Mouse (Mus musculus) lung, embryonic 14.5 days (tissue): ENCODE results near the gene Mrps11. TPM values are rescaled to one million over a fixed set of nuclear protein-coding genes. Genes with fewer than 3 reads are reported as not detected.

Experiments used
- ATAC-seq: fragments of 200-750 bp; cut with Nextera tagmentation; 2 replicates; pipeline ENCODE4 v1.8.0; 2017; ENCODE audit warnings: mild to moderate bottlenecking, moderate TSS enrichment, moderate library complexity; ENCODE audit not compliant: insufficient read depth
- DNase-seq: peaks from one replicate; pipeline ENCODE4 v3.0.0-alpha.2; 2015
- H3K27ac ChIP-seq: fragments of 300-500 bp; sonication (generic); 2 replicates; pipeline ENCODE4 v1.5.1; 2014; ENCODE audit warnings: low read depth, mild to moderate bottlenecking, moderate library complexity
- H3K27me3 ChIP-seq: fragments of 300-500 bp; sonication (generic); 2 replicates; pipeline ENCODE4 v1.6.1; 2014; ENCODE audit warnings: low read length, control low read depth; ENCODE audit not compliant: insufficient read depth
- H3K36me3 ChIP-seq: fragments of 300-500 bp; sonication (generic); 2 replicates; pipeline ENCODE4 v1.6.1; 2014; ENCODE audit warnings: control low read depth; ENCODE audit not compliant: insufficient read depth
- H3K4me1 ChIP-seq: fragments of 300-500 bp; sonication (generic); 2 replicates; pipeline ENCODE4 v1.6.1; 2014; ENCODE audit warnings: antibody characterized with exemption, control low read depth; ENCODE audit not compliant: insufficient read depth
- H3K4me2 ChIP-seq: fragments of 300-500 bp; sonication (generic); 2 replicates; pipeline ENCODE4 v1.6.1; 2014; ENCODE audit warnings: mild to moderate bottlenecking
- H3K4me3 ChIP-seq: fragments of 300-500 bp; sonication (generic); 2 replicates; pipeline ENCODE4 v1.5.1; 2014; ENCODE audit warnings: low read depth, low read length
- H3K9ac ChIP-seq: fragments of 300-500 bp; sonication (generic); 2 replicates; pipeline ENCODE4 v1.6.1; 2014
- H3K9me3 ChIP-seq: fragments of 300-500 bp; sonication (generic); 2 replicates; pipeline ENCODE4 v1.6.1; 2016; ENCODE audit warnings: low read depth, low read length, control low read depth
- CTCF ChIP-seq: IDR thresholded peaks from 2 replicates; pipeline ENCODE4 v1.5.1; 2016; ENCODE audit warnings: antibody characterized with exemption, low read depth
- WGBS: fragments of 180-500 bp; shearing (Covaris S2); extraction: QIAGEN DNeasy Blood & Tissue Kit; methylation state at CpG from one replicate; pipeline ENCODE4 v1.1.7; 2014; 5-methylcytosine and 5-hydroxymethylcytosine counted together
- polyA plus RNA-seq: library from polyadenylated mRNA; unstranded; fragments of >200 nt; fragmentation: Nextera tagmentation; extraction: Ambion mirVana; gene quantifications from 2 replicates; pipeline ENCODE4 v1.2.1, GENCODE M21; 2014

Gene Mrps11
- polyA plus RNA-seq, 1 experiment from 2014 or later: 77.6 TPM

GRCm38 (mm10) chr7:78796624-78797023, 13.7 kb downstream of the Mrps11 start:
- Histone ChIP-seq H3K27ac (no peak overlapping the region), H3K4me2 (no peak overlapping the region), H3K27me3 (no peaks in the 10 kb centered on the region), H3K4me3 (no peak overlapping the region), H3K9ac (no peak overlapping the region), H3K36me3 (peaks cover 14% of the 10 kb centered on the region; the same call in 1 of the 2 replicates), H3K4me1 (no peaks in the 10 kb centered on the region), H3K9me3 (no peaks in the 10 kb centered on the region)
- TF ChIP-seq CTCF: no peak
- DNase-seq (no peak), ATAC-seq (no peak)
- WGBS: 77% methylated on average over 3 of the region's 3 CpGs

- 50% methylated on average over 9 of the region's 9 CpGs for WGBS
- TF ChIP-seq CTCF: no peak
- DNase-seq (no peak), ATAC-seq (no peak)
- Histone ChIP-seq H3K4me3 (no peak overlapping the region), H3K4me2 (no peak overlapping the region), H3K9ac (no peak overlapping the region), H3K4me1 (no peaks in the 10 kb centered on the region), H3K36me3 (0 out of 2 replicates have a peak, but pooled peaks cover 3% of the 10 kb centered on the region), H3K27ac (no peak overlapping the region), H3K27me3 (no peaks in the 10 kb centered on the region), H3K9me3 (no peaks in the 10 kb centered on the region)
Observed at GRCm38 (mm10) chr7:78797843-78798455, 15.0 kb downstream of the Mrps11 start.

GRCm38 (mm10) chr7:78799730-78800496, 17.0 kb downstream of the Mrps11 start:
- Histone ChIP-seq H3K4me2 (no peak overlapping the region), H3K27ac (no peak overlapping the region), H3K9ac (no peak overlapping the region), H3K36me3 (no peaks in the 10 kb centered on the region), H3K9me3 (no peaks in the 10 kb centered on the region), H3K4me3 (no peak overlapping the region), H3K27me3 (no peaks in the 10 kb centered on the region), H3K4me1 (no peaks in the 10 kb centered on the region)
- no peak for TF ChIP-seq CTCF
- 69% methylated on average over 9 of the region's 9 CpGs for WGBS
- ATAC-seq (no peak), DNase-seq (no peak)

GRCm38 (mm10) chr7:78803841-78804240, 20.9 kb downstream of the Mrps11 start:
- Histone ChIP-seq H3K36me3 (no peaks in the 10 kb centered on the region), H3K9me3 (no peaks in the 10 kb centered on the region), H3K4me2 (no peak overlapping the region), H3K9ac (no peak overlapping the region), H3K27ac (no peak overlapping the region), H3K4me1 (no peaks in the 10 kb centered on the region), H3K27me3 (no peaks in the 10 kb centered on the region), H3K4me3 (no peak overlapping the region)
- ATAC-seq: no peak
- TF ChIP-seq CTCF: peak; percentile 14; the same call in 1 of the 2 replicates
- DNase-seq: no peak
- WGBS: 68% methylated on average over 3 of the region's 3 CpGs

GRCm38 (mm10) chr7:78807192-78807591, 24.3 kb downstream of the Mrps11 start:
- Histone ChIP-seq H3K9ac (no peak overlapping the region), H3K4me1 (no peaks in the 10 kb centered on the region), H3K27me3 (no peaks in the 10 kb centered on the region), H3K4me2 (no peak overlapping the region), H3K27ac (no peak overlapping the region), H3K36me3 (no peaks in the 10 kb centered on the region), H3K4me3 (no peak overlapping the region), H3K9me3 (no peaks in the 10 kb centered on the region)
- DNase-seq (no peak), ATAC-seq (no peak)
- TF ChIP-seq CTCF: no peak
- 63% methylated on average over 4 of the region's 4 CpGs for WGBS

GRCm38 (mm10) chr7:78813791-78814190, 30.9 kb downstream of the Mrps11 start:
- no peak for TF ChIP-seq CTCF
- Histone ChIP-seq H3K4me3 (no peak overlapping the region), H3K9ac (no peak overlapping the region), H3K9me3 (no peaks in the 10 kb centered on the region), H3K36me3 (no peaks in the 10 kb centered on the region), H3K27ac (no peak overlapping the region), H3K4me2 (no peak overlapping the region), H3K4me1 (no peaks in the 10 kb centered on the region), H3K27me3 (no peaks in the 10 kb centered on the region)
- WGBS: 85% methylated on average over 6 of the region's 6 CpGs
- ATAC-seq: no peak
- no peak for DNase-seq

GRCm38 (mm10) chr7:78814766-78815165, 31.8 kb downstream of the Mrps11 start:
- Histone ChIP-seq H3K36me3 (no peaks in the 10 kb centered on the region), H3K27ac (no peak overlapping the region), H3K27me3 (no peaks in the 10 kb centered on the region), H3K4me1 (no peaks in the 10 kb centered on the region), H3K9ac (no peak overlapping the region), H3K4me2 (no peak overlapping the region), H3K9me3 (no peaks in the 10 kb centered on the region), H3K4me3 (no peak overlapping the region)
- ATAC-seq (no peak), DNase-seq (no peak)
- no peak for TF ChIP-seq CTCF
